ENCODE assay signal across 35 mouse cellular contexts in the genomic region with DNA sequence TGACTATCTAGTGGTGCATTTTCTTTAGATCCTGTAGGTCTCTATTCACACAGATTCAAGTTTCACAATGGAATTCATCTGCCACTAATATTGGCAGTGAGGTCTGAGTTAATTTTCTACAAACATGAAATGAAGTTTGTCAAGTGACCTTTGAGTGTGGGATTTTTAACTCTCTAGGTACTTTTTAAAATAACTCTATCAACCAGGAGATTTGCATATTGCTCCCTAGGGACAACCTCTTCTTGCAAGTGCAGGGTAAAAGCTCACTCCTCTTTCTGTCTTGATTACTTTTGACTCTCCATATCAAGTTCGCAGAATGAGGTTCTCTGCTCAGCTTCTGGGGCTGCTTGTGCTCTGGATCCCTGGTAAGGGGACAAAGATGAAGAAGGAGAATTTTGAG.
"Had no signal": no experiment of that assay in that cellular context is flagged by ENCODE, and none has a peak within 500 bp of the region (broad histone marks: within the 10 kb centered on the region; RNA-seq: fewer than 3 reads in every experiment).

No protein-coding gene starts in this region.

- H3K4me1 ChIP-seq: heart, embryonic 10.5 days; heart, embryonic 12.5 days; heart, embryonic 13.5 days; heart, embryonic 15.5 days; hindbrain, embryonic 10.5 days; hindbrain, embryonic 12.5 days; hindbrain, embryonic 13.5 days; hindbrain, embryonic 15.5 days; intestine, embryonic 15.5 days; kidney, embryonic 15.5 days had no signal

- H3K9me3 ChIP-seq: heart, embryonic 10.5 days; heart, embryonic 12.5 days; heart, embryonic 13.5 days; heart, embryonic 15.5 days; hindbrain, embryonic 10.5 days; hindbrain, embryonic 12.5 days; hindbrain, embryonic 13.5 days; hindbrain, embryonic 15.5 days; intestine, embryonic 15.5 days; kidney, embryonic 15.5 days had no signal

- H3K9ac ChIP-seq: heart, embryonic 12.5 days; heart, embryonic 13.5 days; heart, embryonic 15.5 days; hindbrain, embryonic 12.5 days; hindbrain, embryonic 13.5 days; hindbrain, embryonic 14.5 days; hindbrain, embryonic 15.5 days; intestine, embryonic 15.5 days; kidney, embryonic 15.5 days had no signal

- H3K4me2 ChIP-seq: heart, embryonic 11.5 days; heart, embryonic 12.5 days; heart, embryonic 13.5 days; heart, embryonic 15.5 days; hindbrain, embryonic 12.5 days; hindbrain, embryonic 13.5 days; hindbrain, embryonic 14.5 days; hindbrain, embryonic 15.5 days; intestine, embryonic 15.5 days; kidney, embryonic 15.5 days had no signal

- ATAC-seq: hindbrain, embryonic 16.5 days; hindbrain, postnatal 0 days; inflammation-experienced regulatory T-cells, adult 6 months; intestine, embryonic 15.5 days; intestine, embryonic 16.5 days; intestine, postnatal 0 days had no signal

- H3K36me3 ChIP-seq: heart, embryonic 10.5 days; heart, embryonic 12.5 days; heart, embryonic 13.5 days; heart, embryonic 15.5 days; hindbrain, embryonic 10.5 days; hindbrain, embryonic 12.5 days; hindbrain, embryonic 13.5 days; hindbrain, embryonic 15.5 days; intestine, embryonic 15.5 days; kidney, embryonic 15.5 days had no signal

- DNase-seq: heart, postnatal 10 days; heart, postnatal 14 days; heart, postnatal 36 days; heart, postnatal 4 days; kidney, adult 11 months; kidney, adult 18-20 months; kidney, adult 2 months; kidney, adult 8-10 months; kidney, adult 9 months; kidney, postnatal 10 days; kidney, postnatal 14 days; kidney, postnatal 25 days; kidney, postnatal 36 days; kidney, postnatal 4 days; layer of hippocampus, adult 9-11 months; layer of hippocampus, postnatal 36 days had no signal

- H3K27me3 ChIP-seq: heart, embryonic 12.5 days; heart, embryonic 13.5 days; heart, embryonic 15.5 days; hindbrain, embryonic 12.5 days; hindbrain, embryonic 13.5 days; hindbrain, embryonic 15.5 days; intestine, embryonic 15.5 days; kidney, embryonic 15.5 days had no signal

- H3K4me3 ChIP-seq: heart, embryonic 10.5 days; heart, embryonic 12.5 days; heart, embryonic 13.5 days; heart, embryonic 15.5 days; hindbrain, embryonic 10.5 days; hindbrain, embryonic 12.5 days; hindbrain, embryonic 13.5 days; hindbrain, embryonic 15.5 days; intestine, embryonic 15.5 days; kidney, embryonic 15.5 days; layer of hippocampus, adult 2 months had no signal

- H3K27ac ChIP-seq: heart, embryonic 10.5 days; heart, embryonic 13.5 days; heart, embryonic 15.5 days; hindbrain, embryonic 10.5 days; hindbrain, embryonic 12.5 days; hindbrain, embryonic 13.5 days; hindbrain, embryonic 14.5 days; hindbrain, embryonic 15.5 days; hindbrain, postnatal 0 days; intestine, embryonic 15.5 days; kidney, embryonic 15.5 days; kidney, postnatal 0 days; layer of hippocampus, adult 2 months had no signal
